Mouse (Mus musculus) adrenal gland, postnatal 4 days (tissue): ENCODE data around the gene Emx2. TPM values are rescaled to one million over a fixed set of nuclear protein-coding genes. Genes with fewer than 3 reads are reported as not detected.

Experiments
- DNase-seq, 2 experiments: peaks; one replicate each; pipeline ENCODE4 v3.0.0; 2021 to 2022; ENCODE audit warnings: low spot score in 2 of 2, mixed read lengths in 2 of 2
- total RNA-seq, 2 experiments: library from RNA; stranded (reverse); gene quantifications; 2 replicates each; pipeline ENCODE4 v1.2.3; 2021

Gene Emx2
- total RNA-seq, 2 experiments from 2014 or later = 0.96 to 14.3 TPM

- DNase-seq = no peak
Observed at GRCm38 (mm10) chr19:59513181-59513580, 55.0 kb downstream of the Emx2 start.

Other genes starting within 250 kb of the Emx2 start
- not detected for gene Kcnk18, start 239.2 kb upstream of the Emx2 start, total RNA-seq
- 10 to 100 TPM; 31.0 to 39.5 TPM for gene Slc18a2, start 197.5 kb upstream of the Emx2 start, total RNA-seq
- gene Rps12-ps3, start 136.1 kb upstream of the Emx2 start, total RNA-seq = 1,000 to 10,000 TPM; 1,093 to 1,114 TPM
- 10 to 100 TPM; 40.5 to 43.3 TPM for gene Pdzd8, start 112.6 kb upstream of the Emx2 start, total RNA-seq